Mouse (Mus musculus): Measurements from ENCODE around the gene Ttll11. TPM values are rescaled to one million over a fixed set of nuclear protein-coding genes. Genes with fewer than 3 reads are reported as not detected.
A peak's percentile ranks its signal among the peaks of the same experiment; 100 is the strongest.

Gene Ttll11
- polyA plus RNA-seq, 1 experiment: 47.6 TPM

DNA sequence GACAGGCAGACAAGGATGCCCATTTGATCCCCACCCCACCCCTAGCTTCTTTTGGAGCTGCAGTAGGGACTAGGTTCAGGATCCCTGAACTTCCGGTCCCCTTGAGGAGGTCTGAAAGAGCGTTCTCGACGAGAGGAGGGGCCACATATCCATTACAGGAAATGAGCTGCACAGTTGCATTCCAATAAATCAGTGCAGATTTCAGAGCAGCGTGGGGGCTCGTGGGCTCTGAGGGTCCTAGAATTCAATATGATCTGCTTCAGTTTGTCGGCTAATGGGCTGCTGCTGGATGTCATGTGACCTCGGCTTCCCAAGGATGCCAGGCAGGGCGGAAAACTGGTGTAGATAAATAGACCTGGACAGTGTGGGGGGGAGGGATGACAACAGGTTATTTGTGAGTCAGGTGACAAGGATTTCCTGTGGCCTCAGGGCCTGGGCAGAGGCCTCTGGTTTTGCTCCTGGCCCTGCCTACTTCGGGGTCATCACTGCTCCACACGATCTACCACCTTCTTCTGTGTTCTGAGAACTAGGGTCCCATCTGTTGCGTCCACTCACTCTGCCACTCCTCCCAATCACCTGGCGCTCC lies 240.0 kb downstream of the Ttll11 start:
- Histone ChIP-seq H3K4me1 (ENCODE audit: control insufficient read depth, insufficient read depth, low read length) (no peaks in the 10 kb centered on the region; the same call in 1 of the 2 replicates), H3K27ac (ENCODE audit: control insufficient read depth, insufficient read depth, low read depth, low read length) (no peak overlapping the region)
- no peak for TF ChIP-seq POLR2A (IDR thresholded peaks at IDR 0.05; ENCODE audit: control insufficient read depth, low read depth, low read length)
- TF ChIP-seq CTCF (IDR thresholded peaks at IDR 0.05; ENCODE audit: control insufficient read depth, insufficient read depth, insufficient replicate concordance, low read depth, low read length): no peak

GRCm38 (mm10) chr2:35737467-35738027 lies 242.2 kb downstream of the Ttll11 start:
- Histone ChIP-seq H3K27ac (ENCODE audit: control insufficient read depth, insufficient read depth, low read depth, low read length) (no peak overlapping the region), H3K4me1 (ENCODE audit: control insufficient read depth, insufficient read depth, low read length) (no peaks in the 10 kb centered on the region; the same call in 1 of the 2 replicates), H3K36me3 (ENCODE audit: control insufficient read depth, insufficient read depth, low read length) (no peaks in the 10 kb centered on the region), H3K27me3 (ENCODE audit: control insufficient read depth, insufficient read depth, low read length) (no peaks in the 10 kb centered on the region), H3K4me3 (ENCODE audit: control insufficient read depth, low read depth, low read length) (no peak overlapping the region)
- TF ChIP-seq POLR2A (IDR thresholded peaks at IDR 0.05; ENCODE audit: control insufficient read depth, low read depth, low read length) (no peak), CTCF (IDR thresholded peaks at IDR 0.05; ENCODE audit: control insufficient read depth, insufficient read depth, insufficient replicate concordance, low read depth, low read length) (no peak)

More for the DNA sequence above, 240.0 kb downstream of the Ttll11 start:
- no peaks in the 10 kb centered on the region for H3K36me3 ChIP-seq (ENCODE audit: control insufficient read depth, insufficient read depth, low read length)
- no peak overlapping the region for H3K4me3 ChIP-seq (ENCODE audit: control insufficient read depth, low read depth, low read length)
- H3K27me3 ChIP-seq (ENCODE audit: control insufficient read depth, insufficient read depth, low read length): no peaks in the 10 kb centered on the region

DNA sequence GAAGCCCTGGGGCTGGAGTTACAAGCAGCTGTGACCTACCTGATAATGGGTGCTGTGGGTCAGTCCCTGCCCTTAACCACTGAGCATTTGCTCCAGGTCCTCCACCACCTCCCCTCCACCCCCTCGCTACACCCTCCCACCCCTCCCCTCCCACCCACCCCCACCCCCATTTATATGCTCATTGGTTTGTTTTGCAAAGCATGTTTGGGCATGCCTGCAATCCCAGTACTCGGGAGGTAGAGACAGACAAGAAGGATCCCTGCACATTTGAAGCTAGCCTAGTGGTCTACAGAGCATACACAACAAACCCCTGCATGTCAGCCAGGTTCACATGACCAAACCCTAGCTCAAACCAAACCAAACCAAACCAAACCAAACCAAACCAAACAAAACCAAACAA lies 243.7 kb downstream of the Ttll11 start:
- no peak for TF ChIP-seq CTCF (IDR thresholded peaks at IDR 0.05; ENCODE audit: control insufficient read depth, insufficient read depth, insufficient replicate concordance, low read depth, low read length)
- TF ChIP-seq POLR2A (IDR thresholded peaks at IDR 0.05; ENCODE audit: control insufficient read depth, low read depth, low read length): no peak
- Histone ChIP-seq H3K27me3 (ENCODE audit: control insufficient read depth, insufficient read depth, low read length) (no peaks in the 10 kb centered on the region), H3K36me3 (ENCODE audit: control insufficient read depth, insufficient read depth, low read length) (no peaks in the 10 kb centered on the region), H3K4me3 (ENCODE audit: control insufficient read depth, low read depth, low read length) (no peak overlapping the region), H3K27ac (ENCODE audit: control insufficient read depth, insufficient read depth, low read depth, low read length) (no peak overlapping the region), H3K4me1 (ENCODE audit: control insufficient read depth, insufficient read depth, low read length) (no peaks in the 10 kb centered on the region; the same call in 1 of the 2 replicates)

DNA sequence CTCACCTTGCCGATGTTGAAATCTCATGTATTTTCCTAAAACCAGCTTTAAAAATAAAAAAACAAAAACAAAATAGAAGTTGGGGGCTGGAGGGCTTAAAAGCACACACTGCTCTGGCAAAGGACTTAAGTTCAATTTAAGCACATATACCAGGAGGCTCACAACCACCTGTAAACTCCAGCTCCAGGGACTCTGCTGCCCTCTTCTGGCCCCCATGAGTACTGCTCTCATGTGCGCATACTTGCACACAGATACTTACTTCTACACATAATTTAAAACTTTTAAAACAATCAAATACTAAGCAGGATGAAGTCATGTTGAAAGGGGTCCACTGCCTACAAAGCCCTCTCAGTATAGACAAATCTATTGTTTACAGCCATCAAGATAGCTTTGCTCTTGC lies 244.7 kb downstream of the Ttll11 start:
- H3K4me3 ChIP-seq (ENCODE audit: control insufficient read depth, low read depth, low read length): no peak overlapping the region
- H3K27me3 ChIP-seq (ENCODE audit: control insufficient read depth, insufficient read depth, low read length): no peaks in the 10 kb centered on the region
- H3K27ac ChIP-seq (ENCODE audit: control insufficient read depth, insufficient read depth, low read depth, low read length): no peak overlapping the region
- H3K36me3 ChIP-seq (ENCODE audit: control insufficient read depth, insufficient read depth, low read length): no peaks in the 10 kb centered on the region
- TF ChIP-seq CTCF (IDR thresholded peaks at IDR 0.05; ENCODE audit: control insufficient read depth, insufficient read depth, insufficient replicate concordance, low read depth, low read length) (peak; percentile 53; the same call in 1 of the 2 replicates), POLR2A (IDR thresholded peaks at IDR 0.05; ENCODE audit: control insufficient read depth, low read depth, low read length) (no peak)
- H3K4me1 ChIP-seq (ENCODE audit: control insufficient read depth, insufficient read depth, low read length): no peaks in the 10 kb centered on the region; the same call in 1 of the 2 replicates

GRCm38 (mm10) chr2:35731671-35732449 lies 247.9 kb downstream of the Ttll11 start:
- no peaks in the 10 kb centered on the region for H3K27me3 ChIP-seq (ENCODE audit: control insufficient read depth, insufficient read depth, low read length)
- no peaks in the 10 kb centered on the region; the same call in 1 of the 2 replicates for H3K4me1 ChIP-seq (ENCODE audit: control insufficient read depth, insufficient read depth, low read length)
- no peak overlapping the region for H3K27ac ChIP-seq (ENCODE audit: control insufficient read depth, insufficient read depth, low read depth, low read length)
- no peaks in the 10 kb centered on the region for H3K36me3 ChIP-seq (ENCODE audit: control insufficient read depth, insufficient read depth, low read length)
- H3K4me3 ChIP-seq (ENCODE audit: control insufficient read depth, low read depth, low read length): no peak overlapping the region
- TF ChIP-seq CTCF (IDR thresholded peaks at IDR 0.05; ENCODE audit: control insufficient read depth, insufficient read depth, insufficient replicate concordance, low read depth, low read length): no peak
- no peak for TF ChIP-seq POLR2A (IDR thresholded peaks at IDR 0.05; ENCODE audit: control insufficient read depth, low read depth, low read length)

- Histone ChIP-seq H3K36me3 (ENCODE audit: control insufficient read depth, insufficient read depth, low read length) (no peaks in the 10 kb centered on the region), H3K4me1 (ENCODE audit: control insufficient read depth, insufficient read depth, low read length) (no peaks in the 10 kb centered on the region; the same call in 1 of the 2 replicates), H3K4me3 (ENCODE audit: control insufficient read depth, low read depth, low read length) (no peak overlapping the region), H3K27ac (ENCODE audit: control insufficient read depth, insufficient read depth, low read depth, low read length) (no peak overlapping the region), H3K27me3 (ENCODE audit: control insufficient read depth, insufficient read depth, low read length) (no peaks in the 10 kb centered on the region)
- TF ChIP-seq CTCF (IDR thresholded peaks at IDR 0.05; ENCODE audit: control insufficient read depth, insufficient read depth, insufficient replicate concordance, low read depth, low read length) (no peak), POLR2A (IDR thresholded peaks at IDR 0.05; ENCODE audit: control insufficient read depth, low read depth, low read length) (no peak)
Observed at GRCm38 (mm10) chr2:35729077-35730065, 250.3 kb downstream of the Ttll11 start.

Data from testis, adult 2 months (tissue).